Mouse (Mus musculus): Measurements from ENCODE around the gene Copg2. TPM values are rescaled to one million over a fixed set of nuclear protein-coding genes. Genes with fewer than 3 reads are reported as not detected.
"Not testable (repeated sequence)": the region's sequence is repeated elsewhere in the genome, so short reads cannot be mapped to it uniquely, and the experiment has no call there.

Gene Copg2
- polyA plus RNA-seq, 1 experiment = 24.9 TPM

DNA sequence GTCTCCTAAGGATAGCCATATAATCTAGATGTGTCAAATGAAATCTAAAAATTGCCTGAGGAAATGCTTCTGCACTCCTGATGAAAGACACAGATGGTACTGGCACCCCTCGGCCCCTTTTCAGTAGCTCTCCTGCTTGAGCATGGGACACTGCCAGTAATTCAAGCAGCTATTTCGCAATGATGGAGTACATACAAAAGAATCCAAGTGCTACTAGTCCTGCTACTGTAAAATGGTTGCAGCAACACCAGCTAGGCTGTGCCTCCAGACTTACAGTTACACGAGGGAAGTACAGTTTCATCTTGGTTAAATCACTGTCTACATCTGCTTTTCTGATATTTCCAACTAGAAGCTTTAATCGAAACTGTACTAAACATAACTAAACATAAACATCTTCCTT, 13.1 kb downstream of the Copg2 start:
- H3K4me3 ChIP-seq (ENCODE audit: insufficient read depth, low read depth, low read length) = no peak overlapping the region
- no peak overlapping the region for H3K27ac ChIP-seq (replicated peaks; ENCODE audit: low read depth, low read length)
- no peaks in the 10 kb centered on the region for H3K4me1 ChIP-seq (ENCODE audit: control insufficient read depth, insufficient read depth, insufficient read length, low read length)

DNA sequence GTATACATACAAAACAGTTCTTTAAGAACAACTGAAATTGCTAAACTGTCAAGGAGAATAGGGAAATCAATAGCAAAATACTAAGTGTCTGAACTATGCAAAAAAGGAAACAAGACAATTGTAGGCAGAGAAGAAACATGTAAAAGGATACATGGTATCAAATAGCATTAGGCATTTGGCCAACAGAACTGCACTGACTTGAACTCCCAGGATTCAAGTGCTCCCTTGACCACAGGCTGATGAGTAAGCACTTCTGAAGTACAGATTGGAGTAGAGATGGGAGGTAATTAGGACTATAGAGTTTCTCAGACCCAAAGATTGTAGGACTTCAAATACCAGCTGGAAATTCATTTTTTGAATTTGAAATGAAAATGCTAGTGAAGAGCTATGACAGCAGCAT, 19.9 kb downstream of the Copg2 start:
- no peak overlapping the region for H3K4me3 ChIP-seq (ENCODE audit: insufficient read depth, low read depth, low read length)
- no peaks in the 10 kb centered on the region for H3K4me1 ChIP-seq (ENCODE audit: control insufficient read depth, insufficient read depth, insufficient read length, low read length)
- H3K27ac ChIP-seq (replicated peaks; ENCODE audit: low read depth, low read length) = no peak overlapping the region

- H3K4me1 ChIP-seq (ENCODE audit: control insufficient read depth, insufficient read depth, insufficient read length, low read length) = no peaks in the 10 kb centered on the region
- no peak overlapping the region for H3K27ac ChIP-seq (replicated peaks; ENCODE audit: low read depth, low read length)
- H3K4me3 ChIP-seq (ENCODE audit: insufficient read depth, low read depth, low read length) = no peak overlapping the region
Observed at GRCm38 (mm10) chr6:30866501-30866900, 30.1 kb downstream of the Copg2 start.

- no peak overlapping the region for H3K4me3 ChIP-seq (ENCODE audit: insufficient read depth, low read depth, low read length)
- no peak overlapping the region for H3K27ac ChIP-seq (replicated peaks; ENCODE audit: low read depth, low read length)
- no peaks in the 10 kb centered on the region for H3K4me1 ChIP-seq (ENCODE audit: control insufficient read depth, insufficient read depth, insufficient read length, low read length)
Observed at GRCm38 (mm10) chr6:30865031-30865678, 31.4 kb downstream of the Copg2 start.

DNA sequence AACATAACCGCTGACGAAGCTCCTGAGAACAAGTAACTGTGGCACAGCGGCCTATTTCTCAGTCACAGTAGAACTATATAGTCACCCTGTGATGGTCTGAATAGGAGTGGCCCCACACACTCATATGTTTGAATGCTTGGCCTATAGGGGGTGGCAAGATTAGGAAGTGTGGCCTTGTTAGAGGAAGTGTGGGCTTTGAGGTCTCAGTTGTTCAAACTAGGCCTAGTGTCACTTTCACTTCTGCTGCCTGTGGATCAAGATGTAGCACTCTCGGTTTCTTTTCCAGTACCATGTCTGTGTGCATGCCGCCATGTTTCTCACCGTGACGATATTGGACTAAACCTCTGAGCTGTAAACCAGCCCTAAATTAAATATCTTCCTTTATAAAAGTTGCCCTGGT, 40.6 kb downstream of the Copg2 start:
- H3K4me1 ChIP-seq (ENCODE audit: control insufficient read depth, insufficient read depth, insufficient read length, low read length) = no peaks in the 10 kb centered on the region
- H3K4me3 ChIP-seq (ENCODE audit: insufficient read depth, low read depth, low read length) = no peak overlapping the region
- no peak overlapping the region for H3K27ac ChIP-seq (replicated peaks; ENCODE audit: low read depth, low read length)

- Histone ChIP-seq H3K4me3 (ENCODE audit: insufficient read depth, low read depth, low read length) (no peak overlapping the region), H3K27ac (replicated peaks; ENCODE audit: low read depth, low read length) (no peak overlapping the region), H3K4me1 (ENCODE audit: control insufficient read depth, insufficient read depth, insufficient read length, low read length) (no peaks in the 10 kb centered on the region)
Observed at GRCm38 (mm10) chr6:30855205-30855604, 41.4 kb downstream of the Copg2 start.

GRCm38 (mm10) chr6:30849818-30850217, 46.8 kb downstream of the Copg2 start:
- Histone ChIP-seq H3K4me3 (ENCODE audit: insufficient read depth, low read depth, low read length) (no peak overlapping the region), H3K27ac (replicated peaks; ENCODE audit: low read depth, low read length) (no peak overlapping the region), H3K4me1 (ENCODE audit: control insufficient read depth, insufficient read depth, insufficient read length, low read length) (no peaks in the 10 kb centered on the region; the same call in 1 of the 2 replicates)

DNA sequence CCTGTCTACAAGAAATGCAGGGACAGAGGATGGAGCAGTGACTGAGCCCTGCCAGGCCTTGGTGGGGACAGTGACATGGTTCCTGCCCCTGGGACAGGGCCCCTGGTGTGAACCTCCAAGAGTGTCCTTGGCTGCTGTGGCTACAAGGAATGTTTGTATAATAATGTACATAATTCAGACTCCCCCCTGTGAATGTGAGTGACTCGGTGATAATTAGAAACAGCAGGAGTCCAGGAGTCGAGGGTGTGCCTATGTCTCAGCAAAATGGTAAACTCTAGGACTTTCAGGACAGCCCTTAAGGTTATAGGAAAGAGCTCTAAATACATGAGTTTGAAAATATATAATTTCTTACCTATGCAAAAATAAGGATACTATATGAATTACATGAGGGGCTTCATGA, 64.4 kb downstream of the Copg2 start:
- no peak overlapping the region for H3K4me3 ChIP-seq (ENCODE audit: insufficient read depth, low read depth, low read length)
- H3K4me1 ChIP-seq (ENCODE audit: control insufficient read depth, insufficient read depth, insufficient read length, low read length) = no peaks in the 10 kb centered on the region
- H3K27ac ChIP-seq (replicated peaks; ENCODE audit: low read depth, low read length) = no peak overlapping the region

- H3K4me1 ChIP-seq (ENCODE audit: control insufficient read depth, insufficient read depth, insufficient read length, low read length) = no peaks in the 10 kb centered on the region
- H3K27ac ChIP-seq (replicated peaks; ENCODE audit: low read depth, low read length) = no peak overlapping the region
- H3K4me3 ChIP-seq (ENCODE audit: insufficient read depth, low read depth, low read length) = no peak overlapping the region
Observed at GRCm38 (mm10) chr6:30813626-30814025, 83.0 kb downstream of the Copg2 start.

- Histone ChIP-seq H3K27ac (replicated peaks; ENCODE audit: low read depth, low read length) (no peak overlapping the region), H3K4me3 (ENCODE audit: insufficient read depth, low read depth, low read length) (no peak overlapping the region), H3K4me1 (ENCODE audit: control insufficient read depth, insufficient read depth, insufficient read length, low read length) (no peaks in the 10 kb centered on the region)
Observed at GRCm38 (mm10) chr6:30805053-30805752, 91.4 kb downstream of the Copg2 start.

DNA sequence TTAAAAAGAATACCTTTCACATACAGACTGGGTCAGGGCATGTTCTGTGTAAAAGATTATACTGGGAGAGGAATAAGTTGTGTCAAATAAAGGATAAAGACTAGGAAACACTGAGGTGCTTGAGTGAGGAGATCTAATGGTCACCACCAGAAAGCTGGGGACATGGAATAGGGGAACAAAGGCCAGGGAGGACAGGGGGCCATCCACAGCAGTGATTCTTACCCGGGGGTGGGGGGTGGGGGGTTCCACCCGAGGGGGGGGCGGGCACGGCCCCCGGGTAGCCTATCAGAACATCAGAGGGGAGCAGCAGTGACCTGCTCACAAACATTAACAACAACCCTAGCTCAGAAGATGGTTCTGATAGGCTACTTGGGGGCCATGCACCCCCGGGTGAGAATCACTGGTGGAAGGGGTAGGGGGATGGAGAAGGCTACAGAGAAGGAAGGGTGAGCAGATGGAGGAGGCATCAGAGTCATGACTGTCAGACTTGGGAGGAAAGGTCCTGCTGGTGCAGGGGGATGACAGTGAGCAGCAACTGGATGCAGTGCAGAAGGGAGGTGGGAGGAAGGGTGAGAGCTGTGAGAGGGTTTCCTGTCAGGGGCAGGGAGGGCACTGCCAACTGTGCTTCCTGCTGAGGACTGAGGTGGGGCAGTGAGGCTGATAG, 92.1 kb downstream of the Copg2 start:
- not testable (repeated sequence) for H3K27ac ChIP-seq (replicated peaks; ENCODE audit: low read depth, low read length); H3K4me3 ChIP-seq (ENCODE audit: insufficient read depth, low read depth, low read length); H3K4me1 ChIP-seq (ENCODE audit: control insufficient read depth, insufficient read depth, insufficient read length, low read length)

DNA sequence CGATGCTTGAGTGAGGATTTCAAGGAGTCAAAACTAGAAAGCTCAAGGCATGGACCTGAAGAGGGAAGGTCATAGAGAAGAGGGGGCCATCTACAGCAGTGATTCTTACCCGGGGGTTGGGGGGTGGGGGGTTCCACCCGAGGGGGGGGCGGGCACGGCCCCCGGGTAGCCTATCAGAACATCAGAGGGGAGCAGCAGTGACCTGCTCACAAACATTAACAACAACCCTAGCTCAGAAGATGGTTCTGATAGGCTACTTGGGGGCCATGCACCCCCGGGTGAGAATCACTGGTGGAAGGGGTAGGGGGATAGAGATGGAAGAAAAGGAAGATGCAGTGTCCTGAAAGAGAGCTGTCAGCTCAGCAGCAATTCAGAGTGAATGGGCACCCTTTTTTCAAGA, 93.7 kb downstream of the Copg2 start:
- H3K4me1 ChIP-seq (ENCODE audit: control insufficient read depth, insufficient read depth, insufficient read length, low read length); H3K27ac ChIP-seq (replicated peaks; ENCODE audit: low read depth, low read length); H3K4me3 ChIP-seq (ENCODE audit: insufficient read depth, low read depth, low read length): not testable (repeated sequence)

DNA sequence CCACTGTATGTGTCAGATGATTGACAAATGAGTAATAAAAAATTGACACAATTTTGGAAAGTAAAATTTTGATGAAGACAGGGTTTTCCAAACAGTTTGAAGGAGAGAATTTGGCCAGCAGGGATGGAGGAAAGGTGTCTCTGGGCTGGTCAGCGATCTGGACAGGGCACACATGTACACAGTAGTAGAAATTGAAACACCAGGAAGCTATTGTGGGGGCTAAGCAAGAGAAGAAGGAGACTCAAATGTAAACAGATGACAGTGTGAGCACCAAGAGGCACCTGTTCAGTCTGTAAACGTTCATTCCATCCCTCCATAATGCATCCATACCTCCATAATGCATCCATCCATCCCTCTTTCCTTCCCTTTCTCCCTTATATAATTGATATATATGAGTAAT, 145.4 kb downstream of the Copg2 start:
- Histone ChIP-seq H3K4me3 (ENCODE audit: insufficient read depth, low read depth, low read length) (no peak overlapping the region), H3K4me1 (ENCODE audit: control insufficient read depth, insufficient read depth, insufficient read length, low read length) (no peaks in the 10 kb centered on the region), H3K27ac (replicated peaks; ENCODE audit: low read depth, low read length) (no peak overlapping the region)

GRCm38 (mm10) chr6:30750482-30750881, 146.1 kb downstream of the Copg2 start:
- no peak overlapping the region for H3K27ac ChIP-seq (replicated peaks; ENCODE audit: low read depth, low read length)
- no peak overlapping the region for H3K4me3 ChIP-seq (ENCODE audit: insufficient read depth, low read depth, low read length)
- H3K4me1 ChIP-seq (ENCODE audit: control insufficient read depth, insufficient read depth, insufficient read length, low read length) = no peaks in the 10 kb centered on the region

DNA sequence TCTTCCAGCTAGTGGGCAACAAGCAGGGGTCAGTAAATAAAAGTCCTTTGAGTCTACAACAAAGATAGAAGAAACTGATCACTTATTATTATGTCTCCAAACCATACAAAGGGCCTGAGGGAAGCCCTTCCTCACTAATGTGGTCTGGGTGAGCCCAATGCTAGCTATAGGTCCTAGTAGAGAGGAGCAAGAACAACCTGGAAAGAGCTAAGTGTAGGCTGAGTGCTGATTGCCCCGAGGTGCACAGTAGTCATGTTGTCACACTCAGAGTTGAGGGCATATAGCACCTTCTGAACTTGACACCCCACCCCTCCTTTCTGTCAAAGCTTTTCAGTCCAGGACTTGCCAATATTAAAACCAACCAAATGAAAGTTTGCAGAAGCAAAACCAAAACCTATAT, 146.7 kb downstream of the Copg2 start:
- Histone ChIP-seq H3K4me3 (ENCODE audit: insufficient read depth, low read depth, low read length) (no peak overlapping the region), H3K27ac (replicated peaks; ENCODE audit: low read depth, low read length) (no peak overlapping the region), H3K4me1 (ENCODE audit: control insufficient read depth, insufficient read depth, insufficient read length, low read length) (no peaks in the 10 kb centered on the region)

Data from brown adipose tissue, adult 24 weeks (tissue).